Mouse (Mus musculus): ENCODE data around the gene Eif3d. TPM values are rescaled to one million over a fixed set of nuclear protein-coding genes. Genes with fewer than 3 reads are reported as not detected.

Gene Eif3d
- total and polyA plus RNA-seq, 3 experiments, result 302 to 493 (median 344) TPM

GRCm38 (mm10) chr15:77912048-77912447 is 58.6 kb downstream of the Eif3d start:
- Histone ChIP-seq H3K36me3 (replicated peaks in 1 of 2; ENCODE audit: control insufficient read depth in 1 of 2, insufficient read depth in 1 of 2, low read length in 1 of 2) (peaks cover 25 to 42% of the 10 kb centered on the region in 2 experiments), H3K9ac (ENCODE audit: insufficient read depth, low read depth) (no peak overlapping the region), H3K27me3 (replicated peaks) (no peaks in the 10 kb centered on the region), H3K27ac (ENCODE audit: insufficient read depth, low read depth) (no peak overlapping the region), H3K9me3 (replicated peaks; ENCODE audit: low read length) (no peaks in the 10 kb centered on the region), H3K4me3 (replicated peaks in 1 of 3; ENCODE audit: low read depth in 2 of 3, low read length in 2 of 3, poor library complexity in 1 of 3) (no peak overlapping the region), H3K4me1 (ENCODE audit: control insufficient read depth in 1 of 2, insufficient read depth in 2 of 2) (0 out of 4 replicates have a peak, but pooled peaks cover 0 to 1% of the 10 kb centered on the region in 2 experiments), H3K4me2 (ENCODE audit: insufficient read depth, low read depth, poor library complexity, severe bottlenecking) (no peak overlapping the region), H3K79me2 (replicated peaks; ENCODE audit: control insufficient read depth, extremely low read depth, insufficient read depth, poor library complexity, severe bottlenecking) (no peaks in the 10 kb centered on the region)
- in situ Hi-C loops (cut with MboI; ENCODE audit: low pct_ligation_motif_present, low pct_unique_long_range_greater_than_20kb, low sequenced_read_pairs) (loop anchor here (10.0 kb wide), 1 partner anchor 137 kb away; no protein-coding TSS in a partner anchor), dilution Hi-C loops (cut with MboI; ENCODE audit: extremely low pct_ligation_motif_present, extremely low pct_unique_long_range_greater_than_20kb, low sequenced_read_pairs) (no loop called here)
- DNase-seq (ENCODE audit: extremely low read depth), result no peak
- TF ChIP-seq MYC (IDR thresholded peaks at IDR 0.05; ENCODE audit: low read depth, low read length) (no peak), PAX5 (IDR thresholded peaks at IDR 0.05; ENCODE audit: low read length) (no peak), USF1 (IDR thresholded peaks at IDR 0.05; ENCODE audit: low read depth, low read length) (no peak), GABPA (IDR thresholded peaks at IDR 0.05; ENCODE audit: insufficient replicate concordance, low read depth, low read length) (no peak)

- Histone ChIP-seq H3K4me3 (replicated peaks in 1 of 3; ENCODE audit: low read depth in 2 of 3, low read length in 2 of 3, poor library complexity in 1 of 3) (no peak overlapping the region), H3K27ac (ENCODE audit: insufficient read depth, low read depth) (no peak overlapping the region), H3K4me1 (ENCODE audit: control insufficient read depth in 1 of 2, insufficient read depth in 2 of 2) (no peaks in the 10 kb centered on the region), H3K9me3 (replicated peaks; ENCODE audit: low read length) (no peaks in the 10 kb centered on the region), H3K27me3 (replicated peaks) (no peaks in the 10 kb centered on the region), H3K36me3 (replicated peaks in 1 of 2; ENCODE audit: control insufficient read depth in 1 of 2, insufficient read depth in 1 of 2, low read length in 1 of 2) (peaks cover 21 to 34% of the 10 kb centered on the region in 2 experiments), H3K4me2 (ENCODE audit: insufficient read depth, low read depth, poor library complexity, severe bottlenecking) (no peak overlapping the region), H3K9ac (ENCODE audit: insufficient read depth, low read depth) (no peak overlapping the region), H3K79me2 (replicated peaks; ENCODE audit: control insufficient read depth, extremely low read depth, insufficient read depth, poor library complexity, severe bottlenecking) (no peaks in the 10 kb centered on the region)
- dilution Hi-C loops (cut with MboI; ENCODE audit: extremely low pct_ligation_motif_present, extremely low pct_unique_long_range_greater_than_20kb, low sequenced_read_pairs) (no loop called here), in situ Hi-C loops (cut with MboI; ENCODE audit: low pct_ligation_motif_present, low pct_unique_long_range_greater_than_20kb, low sequenced_read_pairs) (loop anchor here (10.0 kb wide), 1 partner anchor 136 kb away; no protein-coding TSS in a partner anchor)
- TF ChIP-seq MXI1 (IDR thresholded peaks at IDR 0.05; ENCODE audit: low read depth, low read length) (no peak), CTCF (conservative IDR thresholded peaks at IDR 0.05 in 1 of 2, IDR thresholded peaks at IDR 0.05 in 1 of 2; ENCODE audit: low read depth in 2 of 2, low read length in 2 of 2) (no peak), SMC3 (IDR thresholded peaks at IDR 0.05; ENCODE audit: low read depth, low read length) (no peak)
- DNase-seq (ENCODE audit: extremely low read depth), result no peak
Observed at GRCm38 (mm10) chr15:77911065-77911464, 59.5 kb downstream of the Eif3d start.

Other genes starting within 250 kb of the Eif3d start
- gene Apol9b, start 241.8 kb downstream of the Eif3d start, total RNA-seq (2012; rRNA removed), result not detected in 2 replicates
- not detected in 2 replicates for gene Apol9b, start 241.8 kb downstream of the Eif3d start, total RNA-seq (2014; rRNA removed)
- gene Apol9b, start 241.8 kb downstream of the Eif3d start, polyA plus RNA-seq (2012; ENCODE audit: insufficient read length, low read depth), result not detected in 2 replicates
- gene Apol8, start 213.8 kb downstream of the Eif3d start, total RNA-seq (2012; rRNA removed), result 0.17 TPM in 1 of 2 replicates, not detected in the other
- gene Apol8, start 213.8 kb downstream of the Eif3d start, total RNA-seq (2014; rRNA removed), result 0.15 and 0.84 TPM in 2 replicates
- 0.14 and 0.50 TPM in 2 replicates for gene Apol8, start 213.8 kb downstream of the Eif3d start, polyA plus RNA-seq (2012; ENCODE audit: insufficient read length, low read depth)
- 128 and 146 TPM in 2 replicates for gene Myh9, start 128.6 kb downstream of the Eif3d start, total RNA-seq (2012; rRNA removed)
- gene Myh9, start 128.6 kb downstream of the Eif3d start, total RNA-seq (2014; rRNA removed), result 43.8 and 46.4 TPM in 2 replicates
- 165 and 178 TPM in 2 replicates for gene Myh9, start 128.6 kb downstream of the Eif3d start, polyA plus RNA-seq (2012; ENCODE audit: insufficient read length, low read depth)
- 105 and 122 TPM in 2 replicates for gene Txn2, start 41.8 kb downstream of the Eif3d start, total RNA-seq (2012; rRNA removed)
- 16.8 and 22.4 TPM in 2 replicates for gene Txn2, start 41.8 kb downstream of the Eif3d start, total RNA-seq (2014; rRNA removed)
- 188 and 209 TPM in 2 replicates for gene Txn2, start 41.8 kb downstream of the Eif3d start, polyA plus RNA-seq (2012; ENCODE audit: insufficient read length, low read depth)
- gene Foxred2, start 14.1 kb downstream of the Eif3d start, total RNA-seq (2012; rRNA removed), result 0.17 and 0.59 TPM in 2 replicates
- 0.39 and 0.41 TPM in 2 replicates for gene Foxred2, start 14.1 kb downstream of the Eif3d start, total RNA-seq (2014; rRNA removed)
- gene Foxred2, start 14.1 kb downstream of the Eif3d start, polyA plus RNA-seq (2012; ENCODE audit: insufficient read length, low read depth), result 0.18 and 0.43 TPM in 2 replicates
- gene Cacng2, start 149.2 kb upstream of the Eif3d start, total RNA-seq (2012; rRNA removed), result not detected in 2 replicates
- gene Cacng2, start 149.2 kb upstream of the Eif3d start, total RNA-seq (2014; rRNA removed), result not detected in 2 replicates
- not detected in 2 replicates for gene Cacng2, start 149.2 kb upstream of the Eif3d start, polyA plus RNA-seq (2012; ENCODE audit: insufficient read length, low read depth)
- 72.1 and 84.9 TPM in 2 replicates for gene Ift27, start 203.3 kb upstream of the Eif3d start, total RNA-seq (2012; rRNA removed)
- 67.1 and 84.1 TPM in 2 replicates for gene Ift27, start 203.3 kb upstream of the Eif3d start, total RNA-seq (2014; rRNA removed)
- gene Ift27, start 203.3 kb upstream of the Eif3d start, polyA plus RNA-seq (2012; ENCODE audit: insufficient read length, low read depth), result 82.1 and 87.2 TPM in 2 replicates
- gene Pvalb, start 235.6 kb upstream of the Eif3d start, total RNA-seq (2012; rRNA removed), result 11.8 and 12.8 TPM in 2 replicates
- 10.0 and 11.4 TPM in 2 replicates for gene Pvalb, start 235.6 kb upstream of the Eif3d start, total RNA-seq (2014; rRNA removed)
- gene Pvalb, start 235.6 kb upstream of the Eif3d start, polyA plus RNA-seq (2012; ENCODE audit: insufficient read length, low read depth), result 16.4 and 21.0 TPM in 2 replicates

Data from CH12.LX (cell line).